Mouse (Mus musculus): ENCODE data around the gene Dnah9.

GRCm38 (mm10) chr11:65927962-65928361 is 240.4 kb downstream of the Dnah9 start:
- TF ChIP-seq CTCF (IDR thresholded peaks at IDR 0.05; ENCODE audit: low read depth, low read length), result no peak
- no peak for TF ChIP-seq POLR2A (IDR thresholded peaks at IDR 0.05; ENCODE audit: insufficient read depth, low read length)

Data from ES-Bruce4 (cell line).